ENCODE assay signal across 23 mouse cellular contexts in the genomic region with DNA sequence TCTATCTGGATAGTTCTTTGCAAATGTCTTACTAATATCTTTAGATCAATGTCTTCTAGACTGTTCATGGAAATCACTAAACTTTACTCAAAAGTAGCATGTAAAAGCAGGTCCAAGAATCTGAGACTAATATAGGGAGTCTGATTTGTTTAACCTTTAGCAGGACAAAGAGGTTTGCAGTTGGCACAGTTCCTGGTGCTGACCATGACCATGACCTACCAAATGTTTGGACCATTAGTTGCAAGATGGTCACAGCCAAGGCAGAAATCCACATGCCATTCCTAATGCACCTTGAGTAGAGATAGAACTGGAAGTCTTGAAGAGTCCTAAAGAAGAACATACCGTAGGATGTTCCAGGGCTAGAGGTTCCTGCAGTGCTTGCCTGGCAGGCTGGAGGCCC. TPM values are rescaled to one million over a fixed set of nuclear protein-coding genes. Genes with fewer than 3 reads are reported as not detected.
DNase-seq lines count a peak whose midpoint lies in the region; ATAC-seq and TF ChIP-seq lines count a peak whose summit lies in the region.
"Had no signal": no experiment of that assay in that cellular context is flagged by ENCODE, and none has a peak within 500 bp of the region (broad histone marks: within the 10 kb centered on the region; RNA-seq: fewer than 3 reads in every experiment).

No protein-coding gene starts in this region.

- no peaks in the 10 kb centered on the region for H3K79me2 ChIP-seq in liver, adult 2 months (ENCODE audit: control insufficient read depth, insufficient read depth, low read length)

- no peak overlapping the region for H3K9ac ChIP-seq in liver, adult 2 months (ENCODE audit: low read depth, low read length)
- H3K9ac ChIP-seq in liver, embryonic 11.5 days (ENCODE audit: low read depth, low read length): no peak overlapping the region
- no peak overlapping the region for H3K9ac ChIP-seq in intestine, postnatal 0 days (ENCODE audit: low read depth, low read length)
- H3K9ac ChIP-seq: embryonic facial prominence, embryonic 15.5 days; hindbrain, embryonic 13.5 days had no signal

- H3K4me1 ChIP-seq in liver, adult 2 months (ENCODE audit: control insufficient read depth, insufficient read depth, low read length): no peaks in the 10 kb centered on the region
- H3K4me1 ChIP-seq in liver, embryonic 11.5 days (replicated peaks; ENCODE audit: control insufficient read depth, insufficient read depth, low read length): no peaks in the 10 kb centered on the region
- H3K4me1 ChIP-seq in intestine, postnatal 0 days (replicated peaks; ENCODE audit: control insufficient read depth, insufficient read depth, low read length): no peaks in the 10 kb centered on the region
- H3K4me1 ChIP-seq: embryonic facial prominence, embryonic 15.5 days; forebrain, embryonic 10.5 days; heart, embryonic 10.5 days; hindbrain, embryonic 13.5 days had no signal

- TF ChIP-seq POLR2A in liver, adult 2 months (IDR thresholded peaks at IDR 0.05; ENCODE audit: extremely low read depth, insufficient read depth, low read length): no peak

- 100% methylated on average over 1 of the region's 1 CpGs for WGBS in liver, adult 2 months
- 80% methylated on average over 1 of the region's 1 CpGs for WGBS in liver, embryonic 11.5 days
- 97% methylated on average over 1 of the region's 1 CpGs for WGBS in intestine, postnatal 0 days

- ATAC-seq in liver, embryonic 11.5 days (replicated peaks; ENCODE audit: low FRiP score): no peak
- no peak for ATAC-seq in intestine, postnatal 0 days
- ATAC-seq: forebrain, embryonic 14.5 days; hindbrain, postnatal 0 days had no signal

- TF ChIP-seq CTCF in liver, adult 2 months (IDR thresholded peaks at IDR 0.05; ENCODE audit: low read depth, low read length): no peak
- no peak for TF ChIP-seq CTCF in intestine, postnatal 0 days (IDR thresholded peaks at IDR 0.05; ENCODE audit: low read depth)

- H3K4me2 ChIP-seq in liver, embryonic 11.5 days: no peak overlapping the region
- H3K4me2 ChIP-seq in intestine, postnatal 0 days (replicated peaks; ENCODE audit: low read depth): no peak overlapping the region
- H3K4me2 ChIP-seq: embryonic facial prominence, embryonic 15.5 days; hindbrain, embryonic 13.5 days had no signal

- peaks cover 22% of the 10 kb centered on the region for H3K36me3 ChIP-seq in liver, adult 2 months (ENCODE audit: control insufficient read depth, insufficient read depth, low read length)
- H3K36me3 ChIP-seq in liver, embryonic 11.5 days (ENCODE audit: control insufficient read depth, insufficient read depth, low read length): no peaks in the 10 kb centered on the region
- H3K36me3 ChIP-seq in intestine, postnatal 0 days (ENCODE audit: control insufficient read depth, insufficient read depth): no peaks in the 10 kb centered on the region
- H3K36me3 ChIP-seq: embryonic facial prominence, embryonic 15.5 days; forebrain, embryonic 10.5 days; heart, embryonic 10.5 days; hindbrain, embryonic 13.5 days had no signal

- H3K27ac ChIP-seq in liver, adult 2 months (replicated peaks; ENCODE audit: insufficient read depth, low read depth, low read length): no peak overlapping the region
- H3K27ac ChIP-seq in liver, embryonic 11.5 days (ENCODE audit: low read depth, low read length): no peak overlapping the region
- no peak overlapping the region for H3K27ac ChIP-seq in intestine, postnatal 0 days (ENCODE audit: low read depth, low read length)
- H3K27ac ChIP-seq: embryonic facial prominence, embryonic 15.5 days; forebrain, embryonic 10.5 days; heart, embryonic 10.5 days; hindbrain, embryonic 13.5 days; hindbrain, postnatal 0 days had no signal

- intact Hi-C loops in heart, postnatal 10 days (cut with DNase I): no loop called here

- no peaks in the 10 kb centered on the region for H3K9me3 ChIP-seq in liver, embryonic 11.5 days (ENCODE audit: control insufficient read depth, low read length)
- H3K9me3 ChIP-seq in intestine, postnatal 0 days (ENCODE audit: control insufficient read depth): no peaks in the 10 kb centered on the region
- H3K9me3 ChIP-seq: embryonic facial prominence, embryonic 15.5 days; forebrain, embryonic 10.5 days; heart, embryonic 10.5 days; hindbrain, embryonic 13.5 days had no signal

- no peak overlapping the region for H3K4me3 ChIP-seq in liver, adult 2 months (ENCODE audit: insufficient read depth, low read depth, low read length)
- H3K4me3 ChIP-seq in liver, embryonic 11.5 days (ENCODE audit: low read depth, low read length): no peak overlapping the region
- no peak overlapping the region for H3K4me3 ChIP-seq in intestine, postnatal 0 days (ENCODE audit: low read depth, low read length)
- H3K4me3 ChIP-seq: embryonic facial prominence, embryonic 15.5 days; erythroblast, embryonic 14.5 days; forebrain, embryonic 10.5 days; heart, embryonic 10.5 days; hindbrain, embryonic 13.5 days had no signal

- peak; percentile 51 for DNase-seq in heart, adult 11 months
- no peak for DNase-seq in heart, postnatal 10 days
- DNase-seq in liver, adult 2 months (ENCODE audit: extremely low read depth, low read depth, low spot score): peak; percentile 33
- DNase-seq in liver, embryonic 11.5 days (ENCODE audit: low spot score): no peak
- peak; percentile 27 for DNase-seq in adrenal gland, postnatal 14 days
- no peak for DNase-seq in right cerebral cortex, postnatal 14 days
- DNase-seq: cerebellum, adult 2 months; cerebellum, postnatal 10 days; gastrocnemius, postnatal 36 days; heart, adult 18-20 months; heart, postnatal 14 days had no signal

- H3K27me3 ChIP-seq in liver, adult 2 months (ENCODE audit: control insufficient read depth, insufficient read depth, low read length): no peaks in the 10 kb centered on the region
- no peaks in the 10 kb centered on the region for H3K27me3 ChIP-seq in liver, embryonic 11.5 days (replicated peaks; ENCODE audit: control insufficient read depth, insufficient read depth, low read length)
- H3K27me3 ChIP-seq in intestine, postnatal 0 days (replicated peaks; ENCODE audit: control insufficient read depth, insufficient read depth, low read length): no peaks in the 10 kb centered on the region
- H3K27me3 ChIP-seq: CH12.LX; embryonic facial prominence, embryonic 15.5 days; hindbrain, embryonic 13.5 days had no signal

RNA-seq across cellular contexts. Expression of a gene that starts 37.4 kb away (rescaled TPM):
- not detected for total RNA-seq in heart, postnatal 10 days (2021)
- total RNA-seq in liver, adult 2 months (2014; rRNA removed): 234 and 301 TPM in 2 replicates
- 73.2 and 89.2 TPM in 2 replicates for polyA plus RNA-seq in liver, adult 2 months (2012; rRNA removed)
- polyA plus RNA-seq in liver, embryonic 11.5 days (2014; fragmentation: Nextera tagmentation; extraction: Ambion mirVana): 0.15 and 0.26 TPM in 2 replicates
- total RNA-seq in adrenal gland, postnatal 14 days (2021): 226 and 286 TPM in 2 replicates
- 0.51 and 0.54 TPM in 2 replicates for polyA plus RNA-seq in intestine, postnatal 0 days (2015; fragmentation: Nextera tagmentation; extraction: Ambion mirVana)
- total RNA-seq: CH12.LX; gastrocnemius, postnatal 36 days; heart, adult 18-20 months; heart, postnatal 14 days; hematopoietic stem cell, adult 5-6 weeks; hindbrain, postnatal 0 days had no signal
- polyA plus RNA-seq: cerebellum, adult 2 months; embryonic facial prominence, embryonic 11.5 days; erythroblast, embryonic 14.5 days; forebrain, embryonic 10.5 days; forebrain, embryonic 14.5 days; heart, embryonic 10.5 days; heart, embryonic 14.5 days; hindbrain, embryonic 13.5 days; hindbrain, postnatal 0 days had no signal

Comparison
In these comparisons a context has a peak if more than half of its experiments do, and no peak if none do; other contexts are left out.
1. DNase-seq: peak in heart, adult 11 months (single experiment), liver, adult 2 months (single experiment) and adrenal gland, postnatal 14 days (single experiment); none in heart, postnatal 10 days (0 of 2), liver, embryonic 11.5 days (single experiment) and right cerebral cortex, postnatal 14 days (single experiment).
2. RNA of a gene that starts 37.4 kb away (total RNA-seq): 234 to 301 TPM in liver, adult 2 months and 226 to 286 TPM in adrenal gland, postnatal 14 days; not detected in heart, postnatal 10 days; every median in the first group is over 100 times any median in the second.